Mouse (Mus musculus): ENCODE data around the gene Wfdc6b. TPM values are rescaled to one million over a fixed set of nuclear protein-coding genes. Genes with fewer than 3 reads are reported as not detected.

Wfdc6b gene
- polyA plus RNA-seq, 2 experiments, result not detected

DNA sequence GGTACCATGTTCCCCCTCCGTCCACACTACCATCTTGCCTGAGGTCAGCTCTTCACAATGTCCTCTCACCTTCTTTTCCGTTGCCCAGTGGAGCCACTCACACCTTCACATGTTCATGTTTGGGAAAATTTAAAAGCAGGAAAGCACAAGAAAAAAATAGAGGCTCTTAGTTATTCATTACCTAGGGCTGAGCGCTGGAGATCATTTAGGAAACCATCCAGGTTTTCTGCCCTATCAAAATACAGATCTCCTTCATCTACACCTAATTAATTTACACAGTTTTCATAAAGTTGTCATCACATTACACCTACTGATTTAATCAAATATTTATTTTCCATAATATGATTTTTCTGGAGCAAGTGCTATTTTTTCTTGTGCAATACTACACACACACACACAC lies 25.4 kb downstream of the Wfdc6b start, which contains the start of gene Wfdc16:
TSS of gene Wfdc16 (minus strand) at position 101 of the 400 bp plus-strand sequence.
- Histone ChIP-seq H3K4me2 (ENCODE audit: low read depth) (no peak within 1 kb of the TSS), H3K9ac (replicated peaks) (no peak within 1 kb of the TSS), H3K36me3 (replicated peaks; ENCODE audit: control insufficient read depth, insufficient read depth, low read depth) (no peaks in the 10 kb centered on the region), H3K4me1 (replicated peaks; ENCODE audit: control insufficient read depth in 2 of 2, insufficient read depth in 2 of 2, low read length in 1 of 2) (no peaks in the 10 kb centered on the region), H3K27ac (no peak within 1 kb of the TSS), H3K27me3 (ENCODE audit: control insufficient read depth, insufficient read depth, low read length) (no peaks in the 10 kb centered on the region), H3K4me3 (ENCODE audit: insufficient read depth in 1 of 2, low read depth in 2 of 2, low read length in 2 of 2) (no peak within 1 kb of the TSS), H3K9me3 (ENCODE audit: control insufficient read depth, low read length) (no peaks in the 10 kb centered on the region)
- TF ChIP-seq EP300 (IDR thresholded peaks at IDR 0.05; ENCODE audit: low read depth) (no peak), CTCF (IDR thresholded peaks at IDR 0.05; ENCODE audit: low read depth) (no peak)
- 60% methylated on average over 3 of the region's 3 CpGs for WGBS (ENCODE audit: insufficient replicate concordance)
- no peak for DNase-seq (ENCODE audit: low read depth in 3 of 3, low spot score in 3 of 3)
- ATAC-seq (ENCODE audit: insufficient read depth), result no peak

DNA sequence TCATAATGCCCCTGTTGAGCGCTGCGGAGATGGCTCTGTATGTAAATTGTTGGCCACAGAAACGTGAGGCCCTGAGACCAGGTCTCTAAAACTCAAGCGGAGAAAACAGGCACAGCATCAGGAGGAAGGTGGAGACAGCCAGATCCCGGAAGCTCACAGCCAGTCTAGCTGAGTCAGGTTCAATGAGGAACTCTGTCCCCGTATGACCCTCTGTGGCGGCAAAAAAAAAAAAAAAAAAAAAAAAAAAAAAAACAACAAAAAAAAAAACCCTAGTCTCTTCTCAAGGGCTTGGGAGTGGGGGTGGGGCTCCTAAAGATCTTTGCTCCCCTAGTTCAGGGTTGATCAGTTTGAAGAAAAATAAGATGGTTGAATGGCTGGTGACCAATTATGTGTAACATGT lies 27.8 kb downstream of the Wfdc6b start:
- no peaks in the 10 kb centered on the region for H3K4me1 ChIP-seq (replicated peaks; ENCODE audit: control insufficient read depth in 2 of 2, insufficient read depth in 2 of 2, low read length in 1 of 2)
- no peaks in the 10 kb centered on the region for H3K9me3 ChIP-seq (ENCODE audit: control insufficient read depth, low read length)
- H3K4me3 ChIP-seq (ENCODE audit: insufficient read depth in 1 of 2, low read depth in 2 of 2, low read length in 2 of 2), result no peak overlapping the region
- DNase-seq (ENCODE audit: low read depth in 3 of 3, low spot score in 3 of 3), result no peak
- H3K4me2 ChIP-seq (ENCODE audit: low read depth), result no peak overlapping the region
- H3K27ac ChIP-seq, result no peak overlapping the region
- no peak overlapping the region for H3K9ac ChIP-seq (replicated peaks)
- no peak for TF ChIP-seq CTCF (IDR thresholded peaks at IDR 0.05; ENCODE audit: low read depth)
- TF ChIP-seq EP300 (IDR thresholded peaks at IDR 0.05; ENCODE audit: low read depth), result no peak
- H3K27me3 ChIP-seq (ENCODE audit: control insufficient read depth, insufficient read depth, low read length), result no peaks in the 10 kb centered on the region
- 29% methylated on average over 7 of the region's 7 CpGs for WGBS (ENCODE audit: insufficient replicate concordance)
- no peaks in the 10 kb centered on the region for H3K36me3 ChIP-seq (replicated peaks; ENCODE audit: control insufficient read depth, insufficient read depth, low read depth)
- ATAC-seq (ENCODE audit: insufficient read depth), result no peak

DNA sequence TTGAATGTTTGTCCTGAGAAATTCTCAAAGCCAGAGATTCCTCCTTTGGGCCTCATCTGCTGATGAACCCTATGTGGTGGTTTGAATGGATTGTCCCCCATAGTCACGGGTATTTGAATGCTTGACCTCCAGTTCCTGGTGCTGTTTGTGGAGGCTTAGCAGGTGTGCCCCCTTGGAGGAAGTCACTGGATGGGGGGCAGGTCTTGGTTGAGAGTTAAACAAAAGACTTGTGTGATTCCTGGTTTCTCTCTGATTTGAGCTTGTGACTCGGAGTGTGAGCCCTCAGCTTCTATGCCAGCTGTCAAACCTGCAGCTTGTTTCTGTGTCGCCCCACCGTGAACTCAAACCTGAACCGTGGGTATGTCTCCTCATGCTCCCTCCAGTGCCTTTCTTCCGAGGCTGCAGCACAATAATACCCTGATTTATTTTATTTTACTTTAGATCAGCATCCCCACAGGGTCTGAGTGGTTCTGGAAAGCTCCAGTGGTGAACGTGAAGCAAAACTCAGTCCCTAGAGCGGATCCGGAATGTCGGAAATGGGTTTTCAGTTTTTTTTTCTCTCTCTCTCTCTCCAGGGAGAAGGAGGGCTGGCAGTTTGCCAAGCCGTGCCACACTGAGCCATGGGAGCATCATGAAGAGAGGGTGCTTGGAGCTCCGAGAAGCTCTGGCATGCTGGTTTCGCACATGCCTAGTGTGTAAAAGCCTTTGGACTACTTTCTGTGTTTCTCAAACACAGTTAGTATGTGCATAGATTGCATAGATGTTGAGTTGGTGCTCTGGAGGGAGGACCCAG lies 28.8 kb downstream of the Wfdc6b start:
- H3K4me3 ChIP-seq (ENCODE audit: insufficient read depth in 1 of 2, low read depth in 2 of 2, low read length in 2 of 2), result no peak overlapping the region
- H3K27me3 ChIP-seq (ENCODE audit: control insufficient read depth, insufficient read depth, low read length), result no peaks in the 10 kb centered on the region
- H3K9me3 ChIP-seq (ENCODE audit: control insufficient read depth, low read length), result no peaks in the 10 kb centered on the region
- no peaks in the 10 kb centered on the region for H3K4me1 ChIP-seq (replicated peaks; ENCODE audit: control insufficient read depth in 2 of 2, insufficient read depth in 2 of 2, low read length in 1 of 2)
- DNase-seq (ENCODE audit: low read depth in 3 of 3, low spot score in 3 of 3) (no peak), ATAC-seq (ENCODE audit: insufficient read depth) (no peak)
- H3K4me2 ChIP-seq (ENCODE audit: low read depth), result no peak overlapping the region
- WGBS (ENCODE audit: insufficient replicate concordance), result 69% methylated on average over 13 of the region's 13 CpGs
- no peaks in the 10 kb centered on the region for H3K36me3 ChIP-seq (replicated peaks; ENCODE audit: control insufficient read depth, insufficient read depth, low read depth)
- no peak overlapping the region for H3K27ac ChIP-seq
- TF ChIP-seq CTCF (IDR thresholded peaks at IDR 0.05; ENCODE audit: low read depth) (no peak), EP300 (IDR thresholded peaks at IDR 0.05; ENCODE audit: low read depth) (no peak)
- H3K9ac ChIP-seq (replicated peaks), result no peak overlapping the region

DNA sequence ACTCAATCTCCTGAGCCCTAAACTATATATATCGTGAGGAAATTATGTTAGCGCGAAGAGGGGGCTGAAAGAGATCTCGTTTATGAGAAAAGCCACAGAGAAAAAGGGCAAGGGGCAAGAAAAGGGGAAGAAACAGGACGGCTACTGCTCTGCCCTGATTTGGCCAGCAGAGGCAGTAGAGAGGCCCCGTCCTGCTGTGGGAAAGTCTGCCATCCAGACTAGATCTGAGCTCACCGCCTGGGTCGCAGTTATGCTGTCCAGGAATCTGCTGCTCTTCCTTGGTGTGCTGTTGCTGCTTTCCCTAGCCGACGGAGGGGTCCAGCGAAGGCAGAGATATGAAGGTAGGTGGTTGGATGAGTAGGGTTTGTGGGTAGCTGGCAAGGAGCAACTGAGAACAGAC lies 42.5 kb downstream of the Wfdc6b start, which contains the start of gene Wfdc10:
TSS of gene Wfdc10 (plus strand) at position 189 of the 400 bp plus-strand sequence.
- no peaks in the 10 kb centered on the region for H3K9me3 ChIP-seq (ENCODE audit: control insufficient read depth, low read length)
- ATAC-seq (ENCODE audit: insufficient read depth) (no peak), DNase-seq (ENCODE audit: low read depth in 3 of 3, low spot score in 3 of 3) (no peak)
- H3K27ac ChIP-seq, result no peak within 1 kb of the TSS
- H3K4me2 ChIP-seq (ENCODE audit: low read depth), result no peak within 1 kb of the TSS
- H3K4me1 ChIP-seq (replicated peaks; ENCODE audit: control insufficient read depth in 2 of 2, insufficient read depth in 2 of 2, low read length in 1 of 2), result no peaks in the 10 kb centered on the region
- H3K27me3 ChIP-seq (ENCODE audit: control insufficient read depth, insufficient read depth, low read length), result no peaks in the 10 kb centered on the region
- H3K36me3 ChIP-seq (replicated peaks; ENCODE audit: control insufficient read depth, insufficient read depth, low read depth), result no peaks in the 10 kb centered on the region
- H3K4me3 ChIP-seq (ENCODE audit: insufficient read depth in 1 of 2, low read depth in 2 of 2, low read length in 2 of 2), result no peak within 1 kb of the TSS
- 8% methylated on average over 11 of the region's 11 CpGs for WGBS (ENCODE audit: insufficient replicate concordance)
- no peak for TF ChIP-seq EP300 (IDR thresholded peaks at IDR 0.05; ENCODE audit: low read depth)
- peak; percentile 89 for TF ChIP-seq CTCF (IDR thresholded peaks at IDR 0.05; ENCODE audit: low read depth)
- no peak within 1 kb of the TSS for H3K9ac ChIP-seq (replicated peaks)

DNA sequence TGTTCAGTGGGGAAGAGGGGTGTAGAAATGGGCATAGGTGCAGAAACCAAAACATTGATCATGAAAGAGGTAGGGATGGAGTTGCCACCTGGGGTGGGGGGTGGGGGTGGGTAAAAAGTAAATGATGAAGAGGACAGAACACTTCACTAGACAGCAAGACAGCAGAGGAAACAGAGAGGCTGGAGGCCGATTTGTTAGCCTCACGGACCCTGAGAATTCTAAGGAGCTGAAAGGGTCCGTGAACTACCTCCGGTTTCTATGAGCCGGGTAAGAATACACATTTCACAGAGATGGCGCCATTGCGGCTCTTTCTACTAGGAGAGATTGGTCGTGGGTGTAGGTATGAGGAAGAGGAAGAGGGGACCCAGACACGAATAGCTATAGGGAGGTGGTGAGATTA lies 43.2 kb downstream of the Wfdc6b start, which contains the start of gene Wfdc9:
TSS of gene Wfdc9 (minus strand) at position 101 of the 400 bp plus-strand sequence.
- no peak within 1 kb of the TSS for H3K4me3 ChIP-seq (ENCODE audit: insufficient read depth in 1 of 2, low read depth in 2 of 2, low read length in 2 of 2)
- H3K27me3 ChIP-seq (ENCODE audit: control insufficient read depth, insufficient read depth, low read length), result no peaks in the 10 kb centered on the region
- no peak within 1 kb of the TSS for H3K27ac ChIP-seq
- H3K36me3 ChIP-seq (replicated peaks; ENCODE audit: control insufficient read depth, insufficient read depth, low read depth), result no peaks in the 10 kb centered on the region
- H3K4me2 ChIP-seq (ENCODE audit: low read depth), result no peak within 1 kb of the TSS
- H3K9me3 ChIP-seq (ENCODE audit: control insufficient read depth, low read length), result no peaks in the 10 kb centered on the region
- no peak for DNase-seq (ENCODE audit: low read depth in 3 of 3, low spot score in 3 of 3)
- WGBS (ENCODE audit: insufficient replicate concordance), result 61% methylated on average over 9 of the region's 9 CpGs
- no peak for ATAC-seq (ENCODE audit: insufficient read depth)
- TF ChIP-seq CTCF (IDR thresholded peaks at IDR 0.05; ENCODE audit: low read depth), result no peak
- H3K9ac ChIP-seq (replicated peaks), result no peak within 1 kb of the TSS
- H3K4me1 ChIP-seq (replicated peaks; ENCODE audit: control insufficient read depth in 2 of 2, insufficient read depth in 2 of 2, low read length in 1 of 2), result no peaks in the 10 kb centered on the region

Measured in liver, embryonic 14.5 days (tissue).